Mouse (Mus musculus): ENCODE results near the gene BC017158. TPM values are rescaled to one million over a fixed set of nuclear protein-coding genes. Genes with fewer than 3 reads are reported as not detected.

Gene BC017158
- polyA plus RNA-seq, 1 experiment from 2014 or later, result 26.4 TPM

DNA sequence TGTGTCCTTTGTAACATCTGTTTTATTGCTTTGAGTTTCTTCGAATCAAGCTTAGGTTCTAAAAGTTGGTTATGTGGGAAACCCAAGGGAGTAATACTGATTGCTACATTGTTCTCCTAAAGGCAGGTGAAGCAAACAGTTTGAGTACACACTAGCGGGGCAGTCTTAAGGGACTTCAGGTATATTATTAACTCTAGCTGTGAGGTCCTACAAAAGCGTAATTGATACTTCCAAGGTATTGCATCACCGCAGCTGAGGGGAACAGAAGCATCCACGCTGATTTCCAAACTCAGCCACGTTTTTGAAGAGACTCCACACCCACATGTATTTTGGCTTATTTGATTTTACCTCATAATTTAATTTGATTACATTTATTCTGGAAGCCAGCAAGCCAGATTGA, 6.2 kb upstream of the BC017158 start:
- Histone ChIP-seq H3K9ac (no peak overlapping the region), H3K4me3 (no peak overlapping the region), H3K4me2 (replicated peaks) (no peak overlapping the region), H3K4me1 (peaks cover 28% of the 10 kb centered on the region), H3K9me3 (no peaks in the 10 kb centered on the region), H3K27me3 (no peaks in the 10 kb centered on the region), H3K36me3 (no peaks in the 10 kb centered on the region), H3K27ac (no peak overlapping the region)
- 46% methylated on average over 6 of the region's 6 CpGs for WGBS
- no peak for ATAC-seq (ENCODE audit: low FRiP score, low read depth)

DNA sequence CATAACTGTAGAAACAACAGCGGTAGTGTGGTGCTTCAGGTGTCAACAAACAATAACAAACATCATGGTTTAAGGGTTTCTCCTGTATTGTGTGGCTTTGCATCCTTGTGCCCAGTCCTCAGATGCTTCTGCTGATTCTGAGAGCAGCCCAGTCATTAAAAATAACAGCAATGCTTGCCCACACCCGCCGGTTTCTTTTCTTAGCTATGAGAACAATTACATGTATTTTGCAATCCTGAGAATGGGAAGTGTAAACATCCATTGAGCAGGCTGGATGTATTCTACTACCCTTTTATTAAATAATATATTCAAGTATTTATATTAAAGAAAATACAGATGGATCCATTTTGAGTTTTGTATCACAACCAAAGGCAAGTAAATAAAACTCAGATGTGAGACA, 4.2 kb upstream of the BC017158 start:
- ATAC-seq (ENCODE audit: low FRiP score, low read depth), result no peak
- Histone ChIP-seq H3K27me3 (no peaks in the 10 kb centered on the region), H3K4me1 (peaks cover 41% of the 10 kb centered on the region), H3K9ac (no peak overlapping the region), H3K4me2 (replicated peaks) (no peak overlapping the region), H3K4me3 (no peak overlapping the region), H3K9me3 (no peaks in the 10 kb centered on the region), H3K27ac (no peak overlapping the region), H3K36me3 (no peaks in the 10 kb centered on the region)
- 74% methylated on average over 3 of the region's 3 CpGs for WGBS

DNA sequence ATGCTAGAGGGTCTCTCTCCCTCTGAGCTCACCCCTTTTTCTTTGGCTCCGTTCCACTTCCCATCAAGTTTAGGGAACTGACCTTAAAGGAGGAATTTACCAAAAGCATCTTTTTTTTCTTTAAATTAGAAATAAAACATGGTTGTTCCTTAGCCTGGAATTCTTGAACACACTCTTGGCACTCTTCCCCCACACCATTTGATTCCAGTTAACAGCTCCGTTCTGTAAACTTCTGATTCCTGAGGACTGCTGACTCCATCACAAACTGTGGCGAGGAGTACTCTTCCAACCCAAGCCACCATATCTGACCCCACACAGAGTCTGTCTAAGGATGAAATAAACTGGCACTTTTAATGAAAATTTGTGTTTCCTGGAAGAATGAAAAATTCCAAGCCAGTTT, 3.0 kb upstream of the BC017158 start:
- H3K4me1 ChIP-seq, result peaks cover 48% of the 10 kb centered on the region
- H3K27me3 ChIP-seq, result no peaks in the 10 kb centered on the region
- H3K4me2 ChIP-seq (replicated peaks), result no peak overlapping the region
- WGBS, result 46% methylated on average over 3 of the region's 3 CpGs
- no peak for ATAC-seq (ENCODE audit: low FRiP score, low read depth)
- H3K9me3 ChIP-seq, result no peaks in the 10 kb centered on the region
- no peaks in the 10 kb centered on the region for H3K36me3 ChIP-seq
- no peak overlapping the region for H3K9ac ChIP-seq
- no peak overlapping the region for H3K4me3 ChIP-seq
- H3K27ac ChIP-seq, result no peak overlapping the region

DNA sequence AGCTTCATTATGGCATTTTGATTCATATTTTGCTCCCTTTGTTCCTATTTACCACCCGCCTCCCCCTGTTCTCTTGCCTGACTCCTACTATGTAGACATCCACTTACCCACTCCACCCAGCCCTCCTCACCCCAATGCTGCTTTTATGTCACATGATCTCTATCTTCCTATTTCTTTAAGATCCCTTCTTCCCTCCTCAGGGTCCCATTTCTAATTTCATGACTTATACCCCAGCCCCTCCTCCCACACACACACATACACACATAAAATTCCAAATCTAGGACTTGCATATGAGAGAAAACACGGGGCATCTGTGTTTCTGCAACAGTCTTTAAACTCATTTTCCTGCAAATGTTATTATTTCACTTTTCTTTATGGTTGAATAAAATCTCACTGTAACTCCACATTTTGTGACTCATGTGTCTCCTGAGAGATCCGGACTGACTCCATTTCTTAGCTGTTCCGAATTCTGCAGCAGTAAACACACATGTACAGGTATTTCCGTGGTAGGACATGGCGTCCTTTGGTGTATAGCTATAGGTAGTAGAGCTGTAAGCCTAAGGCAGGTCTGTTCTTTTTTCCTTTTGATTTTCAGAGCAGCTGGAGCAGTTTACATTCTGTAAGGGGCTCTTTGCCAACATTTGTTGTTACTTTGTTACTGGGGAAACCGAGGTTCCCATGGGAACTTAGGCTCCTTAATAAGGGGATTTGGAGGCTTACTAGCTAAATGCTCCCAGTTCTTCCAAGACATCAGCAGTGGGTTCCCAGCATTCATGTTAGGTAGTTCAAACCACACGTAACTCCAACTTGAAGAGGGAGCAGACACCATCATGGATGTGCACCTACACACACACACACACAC, 742 bp upstream of the BC017158 start:
- WGBS, result 55% methylated on average over 8 of the region's 8 CpGs
- peak overlapping the region; percentile 84; the same call in 1 of the 2 replicates for H3K27ac ChIP-seq

DNA sequence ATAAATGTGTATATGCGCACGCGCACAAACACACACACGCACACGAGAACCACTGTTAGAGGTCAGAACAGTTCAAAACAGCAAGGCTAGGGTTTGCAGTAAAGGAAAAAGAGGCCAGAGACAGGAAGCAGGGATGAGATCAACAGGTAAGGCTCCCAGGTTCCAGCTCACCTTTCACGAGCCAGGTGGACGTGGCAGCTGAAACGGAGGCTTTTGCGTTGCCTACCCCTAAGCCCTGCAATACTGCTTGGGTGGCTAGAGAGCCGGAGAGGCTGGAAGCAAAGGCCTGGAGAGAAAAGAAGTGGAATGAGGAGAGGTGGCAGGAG, 716 bp downstream of the BC017158 start:
- peak overlapping the region; percentile 84 for H3K27ac ChIP-seq
- no peak for ATAC-seq (ENCODE audit: low FRiP score, low read depth)
- peak overlapping the region; percentile 89 for H3K4me3 ChIP-seq
- no peaks in the 10 kb centered on the region for H3K27me3 ChIP-seq
- no peaks in the 10 kb centered on the region for H3K9me3 ChIP-seq
- peak overlapping the region; percentile 89 for H3K9ac ChIP-seq
- H3K4me2 ChIP-seq (replicated peaks), result peak overlapping the region; percentile 85
- WGBS, result 28% methylated on average over 10 of the region's 10 CpGs
- peaks cover 9% of the 10 kb centered on the region for H3K36me3 ChIP-seq
- H3K4me1 ChIP-seq, result peaks cover 32% of the 10 kb centered on the region

More for the DNA sequence above, 742 bp upstream of the BC017158 start:
- ATAC-seq (ENCODE audit: low FRiP score, low read depth), result peak; percentile 41; the same call in 1 of the 2 replicates
- Histone ChIP-seq H3K4me1 (peaks cover 40% of the 10 kb centered on the region), H3K4me2 (replicated peaks) (peak overlapping the region; percentile 85), H3K27me3 (no peaks in the 10 kb centered on the region), H3K4me3 (peak overlapping the region; percentile 89), H3K9ac (peak overlapping the region; percentile 89; the same call in 1 of the 2 replicates), H3K9me3 (no peaks in the 10 kb centered on the region), H3K36me3 (no peaks in the 10 kb centered on the region; the same call in none of the 2 replicates)

DNA sequence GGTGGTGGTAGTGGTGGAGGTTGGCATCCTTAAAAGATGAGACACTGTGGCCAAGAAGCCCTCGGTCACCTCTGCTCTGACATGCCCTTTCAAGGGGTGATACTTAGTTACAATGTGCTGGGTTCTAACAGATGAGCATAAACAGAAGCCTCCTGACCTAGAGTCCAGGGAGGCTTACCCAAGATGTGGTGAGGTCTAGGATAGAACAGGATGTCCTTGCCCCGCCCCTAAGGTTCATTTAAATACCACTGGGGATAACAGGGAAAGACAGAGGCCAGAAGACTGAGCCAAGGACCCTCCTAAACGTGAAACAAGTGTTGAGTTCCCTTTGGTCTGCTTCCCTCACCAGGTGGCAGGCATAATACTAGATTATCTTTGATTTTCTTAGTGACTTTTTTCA, 1.5 kb downstream of the BC017158 start:
- no peak overlapping the region for H3K9ac ChIP-seq
- 66% methylated on average over 3 of the region's 3 CpGs for WGBS
- peaks cover 9% of the 10 kb centered on the region for H3K36me3 ChIP-seq
- peaks cover 32% of the 10 kb centered on the region for H3K4me1 ChIP-seq
- ATAC-seq (ENCODE audit: low FRiP score, low read depth), result no peak
- H3K27me3 ChIP-seq, result no peaks in the 10 kb centered on the region
- no peaks in the 10 kb centered on the region for H3K9me3 ChIP-seq
- H3K4me2 ChIP-seq (replicated peaks), result peak overlapping the region; percentile 85
- H3K27ac ChIP-seq, result no peak overlapping the region
- peak overlapping the region; percentile 89; the same call in 1 of the 2 replicates for H3K4me3 ChIP-seq

GRCm38 (mm10) chr7:128294785-128295184, 3.2 kb downstream of the BC017158 start:
- H3K9me3 ChIP-seq, result no peaks in the 10 kb centered on the region
- no peak overlapping the region for H3K4me3 ChIP-seq
- H3K4me1 ChIP-seq, result peaks cover 21% of the 10 kb centered on the region
- no peaks in the 10 kb centered on the region for H3K27me3 ChIP-seq
- H3K4me2 ChIP-seq (replicated peaks), result no peak overlapping the region
- H3K9ac ChIP-seq, result no peak overlapping the region
- WGBS, result 91% methylated on average over 10 of the region's 10 CpGs
- H3K36me3 ChIP-seq, result peaks cover 22% of the 10 kb centered on the region
- no peak for ATAC-seq (ENCODE audit: low FRiP score, low read depth)
- no peak overlapping the region for H3K27ac ChIP-seq

GRCm38 (mm10) chr7:128288923-128289544, 8.9 kb downstream of the BC017158 start:
- Histone ChIP-seq H3K4me2 (replicated peaks) (no peak overlapping the region), H3K4me3 (no peak overlapping the region), H3K36me3 (peaks cover 55% of the 10 kb centered on the region), H3K4me1 (peaks cover 13% of the 10 kb centered on the region), H3K27me3 (no peaks in the 10 kb centered on the region), H3K9ac (peak overlapping the region; percentile 25; the same call in 1 of the 2 replicates), H3K27ac (no peak overlapping the region), H3K9me3 (no peaks in the 10 kb centered on the region)
- WGBS, result 33% methylated on average over 9 of the region's 9 CpGs
- peak; percentile 24; the same call in 1 of the 2 replicates for ATAC-seq (ENCODE audit: low FRiP score, low read depth)

DNA sequence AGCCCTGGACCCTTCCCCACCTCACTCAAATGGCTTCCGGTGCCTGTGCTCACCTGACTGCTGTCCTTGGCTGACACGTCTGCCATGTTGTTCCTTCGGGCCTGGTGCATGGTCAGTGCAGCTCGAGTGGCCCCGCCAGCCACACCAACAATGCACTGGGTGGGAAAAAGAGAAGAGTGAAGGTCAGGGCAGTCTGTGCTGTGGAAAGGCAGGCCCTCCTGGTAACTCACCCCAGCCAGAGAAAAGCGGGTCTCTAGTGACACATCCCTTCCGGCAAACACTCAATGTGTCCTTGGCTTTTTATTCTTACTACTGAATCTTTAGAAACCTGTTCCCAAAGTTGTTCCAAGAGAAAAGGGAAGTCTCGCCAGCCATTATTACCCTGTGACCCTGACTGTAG, 12.9 kb downstream of the BC017158 start:
- no peak for ATAC-seq (ENCODE audit: low FRiP score, low read depth)
- 92% methylated on average over 8 of the region's 8 CpGs for WGBS

GRCm38 (mm10) chr7:128284047-128284446, 13.9 kb downstream of the BC017158 start:
- no peaks in the 10 kb centered on the region for H3K9me3 ChIP-seq
- ATAC-seq (ENCODE audit: low FRiP score, low read depth), result 0 out of 2 replicates have a peak, but pooled peaks have one; percentile 44
- H3K4me3 ChIP-seq, result no peak overlapping the region
- no peak overlapping the region for H3K4me2 ChIP-seq (replicated peaks)
- H3K36me3 ChIP-seq, result peaks cover 49% of the 10 kb centered on the region
- H3K27me3 ChIP-seq, result no peaks in the 10 kb centered on the region
- H3K27ac ChIP-seq, result no peak overlapping the region
- 44% methylated on average over 5 of the region's 5 CpGs for WGBS
- H3K9ac ChIP-seq, result no peak overlapping the region; the same call in 1 of the 2 replicates
- peaks cover 12% of the 10 kb centered on the region for H3K4me1 ChIP-seq

More for the DNA sequence above, 12.9 kb downstream of the BC017158 start:
- H3K4me1 ChIP-seq, result peaks cover 18% of the 10 kb centered on the region
- H3K4me2 ChIP-seq (replicated peaks), result no peak overlapping the region
- H3K27me3 ChIP-seq, result no peaks in the 10 kb centered on the region
- H3K27ac ChIP-seq, result no peak overlapping the region
- no peak overlapping the region for H3K4me3 ChIP-seq
- no peaks in the 10 kb centered on the region for H3K9me3 ChIP-seq
- H3K36me3 ChIP-seq, result peaks cover 43% of the 10 kb centered on the region
- H3K9ac ChIP-seq, result no peak overlapping the region

- no peaks in the 10 kb centered on the region for H3K27me3 ChIP-seq
- no peaks in the 10 kb centered on the region for H3K9me3 ChIP-seq
- no peak overlapping the region for H3K27ac ChIP-seq
- ATAC-seq (ENCODE audit: low FRiP score, low read depth), result no peak
- no peak overlapping the region for H3K4me2 ChIP-seq (replicated peaks)
- H3K36me3 ChIP-seq, result peaks cover 46% of the 10 kb centered on the region
- H3K9ac ChIP-seq, result no peak overlapping the region
- peaks cover 8% of the 10 kb centered on the region for H3K4me1 ChIP-seq
- WGBS, result 13% methylated on average over 7 of the region's 7 CpGs
- no peak overlapping the region for H3K4me3 ChIP-seq
Measured at GRCm38 (mm10) chr7:128282532-128283244, 15.3 kb downstream of the BC017158 start.

DNA sequence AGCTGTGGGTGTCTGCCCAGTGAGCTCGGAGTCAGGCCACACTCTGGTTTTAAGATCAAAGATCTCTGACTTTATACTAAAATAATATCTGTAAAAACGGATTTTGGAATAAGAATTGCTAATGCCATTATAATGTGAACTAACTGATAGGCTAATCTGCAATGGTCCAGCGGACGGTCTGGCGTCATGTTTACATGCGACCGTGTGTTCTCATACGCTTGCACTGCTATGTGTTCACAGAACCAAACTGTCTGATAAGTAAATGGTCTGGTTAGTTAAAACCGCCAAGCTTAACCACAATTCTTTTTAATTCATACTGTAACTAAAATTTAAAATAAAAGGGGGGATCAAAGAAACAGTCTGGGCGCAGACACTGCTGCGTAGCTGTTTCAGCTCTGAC, 16.2 kb downstream of the BC017158 start:
- Histone ChIP-seq H3K27me3 (no peaks in the 10 kb centered on the region), H3K9me3 (no peaks in the 10 kb centered on the region), H3K36me3 (peaks cover 46% of the 10 kb centered on the region), H3K4me1 (peaks cover 8% of the 10 kb centered on the region), H3K27ac (no peak overlapping the region), H3K4me2 (replicated peaks) (no peak overlapping the region), H3K9ac (no peak overlapping the region), H3K4me3 (no peak overlapping the region)
- no peak for ATAC-seq (ENCODE audit: low FRiP score, low read depth)
- 87% methylated on average over 11 of the region's 11 CpGs for WGBS

Measured in limb, embryonic 13.5 days (tissue).